Comparison of ENCODE assay signal across 10 mouse cellular contexts in genomic region chr5:149373224-149373623, GRCm38 (mm10). TPM values are rescaled to one million over a fixed set of nuclear protein-coding genes. Genes with fewer than 3 reads are reported as not detected.
A peak's percentile ranks its signal among the peaks of the same experiment; 100 is the strongest.
DNase-seq lines count a peak whose midpoint lies in the region; ATAC-seq and TF ChIP-seq lines count a peak whose summit lies in the region.
"Had no signal": no experiment of that assay in that cellular context is flagged by ENCODE, and none has a peak within 500 bp of the region (broad histone marks: within the 10 kb centered on the region; RNA-seq: fewer than 3 reads in every experiment).

No protein-coding gene starts in this region.

- no peaks in the 10 kb centered on the region for H3K9me3 ChIP-seq in hindbrain, embryonic 12.5 days (replicated peaks)

- 29% methylated on average over 9 of the region's 9 CpGs for WGBS in cerebellum, adult 2 months
- 32% methylated on average over 9 of the region's 9 CpGs for WGBS in hindbrain, embryonic 12.5 days

- no peak overlapping the region for H3K27ac ChIP-seq in cerebellum, adult 2 months (ENCODE audit: insufficient read depth, low read length)
- H3K27ac ChIP-seq in hindbrain, embryonic 12.5 days: no peak overlapping the region

- no peak for TF ChIP-seq CTCF in cerebellum, adult 2 months (IDR thresholded peaks at IDR 0.05; ENCODE audit: borderline replicate concordance, insufficient read depth, low read depth, low read length)

- H3K36me3 ChIP-seq in hindbrain, embryonic 12.5 days: no peaks in the 10 kb centered on the region

- H3K27me3 ChIP-seq in cerebellum, adult 2 months (ENCODE audit: control insufficient read depth, insufficient read depth, low read length): no peaks in the 10 kb centered on the region
- peaks cover 3% of the 10 kb centered on the region; the same call in 1 of the 2 replicates for H3K27me3 ChIP-seq in hindbrain, embryonic 12.5 days

- no peak overlapping the region for H3K4me2 ChIP-seq in hindbrain, embryonic 12.5 days (replicated peaks)

- no peak overlapping the region for H3K9ac ChIP-seq in hindbrain, embryonic 12.5 days

- peaks cover 15% of the 10 kb centered on the region for H3K4me1 ChIP-seq in cerebellum, adult 2 months (ENCODE audit: control insufficient read depth, insufficient read depth, low read length)
- peaks cover 45% of the 10 kb centered on the region for H3K4me1 ChIP-seq in hindbrain, embryonic 12.5 days

- no peak overlapping the region for H3K4me3 ChIP-seq in cerebellum, adult 2 months (replicated peaks; ENCODE audit: insufficient read depth, low read depth, low read length)
- no peak overlapping the region for H3K4me3 ChIP-seq in hindbrain, embryonic 12.5 days
- H3K4me3 ChIP-seq: gastrocnemius, adult 2 months had no signal

- peak; percentile 11 to 27 for DNase-seq in cerebellum, postnatal 25 days
- no peak for DNase-seq in cerebellum, adult 2 months
- DNase-seq in left cerebral cortex, postnatal 4 days: peak; percentile 31
- DNase-seq in left cerebral cortex, adult 9 months (ENCODE audit: low spot score in 2 of 2): no peak
- peak; percentile 44 for DNase-seq in 3T3-L1 (ENCODE audit: low read depth, low spot score)
- DNase-seq in gastrocnemius, adult 8-10 months (ENCODE audit: low spot score in 2 of 2): no peak
- DNase-seq in left cerebral cortex, postnatal 14 days (ENCODE audit: low spot score in 2 of 2): no peak
- DNase-seq: gastrocnemius, adult 2 months; layer of hippocampus, postnatal 36 days had no signal

- ATAC-seq in hindbrain, embryonic 12.5 days (ENCODE audit: low FRiP score): 0 out of 2 replicates have a peak, but pooled peaks have one; percentile 15

- intact Hi-C loops in left cerebral cortex, postnatal 4 days (cut with DNase I): no loop called here
- intact Hi-C loops in left cerebral cortex, postnatal 14 days (cut with DNase I): loop anchor here (5.0 kb wide), 1 partner anchor 561 kb away; no protein-coding TSS in a partner anchor

- TF ChIP-seq POLR2A in cerebellum, adult 2 months (IDR thresholded peaks at IDR 0.05; ENCODE audit: borderline replicate concordance, insufficient read depth, low read length): no peak

RNA-seq across cellular contexts. Expression of gene Medag, which starts 38.3 kb away (rescaled TPM):
- 14.2 and 14.7 TPM in 2 replicates for polyA plus RNA-seq in cerebellum, adult 2 months (2012; rRNA removed)
- total RNA-seq in left cerebral cortex, postnatal 4 days (2021): 1 to 10 TPM; 1.2 to 1.4 TPM
- 1.0 and 1.1 TPM in 2 replicates for polyA plus RNA-seq in hindbrain, embryonic 12.5 days (2016; fragmentation: Nextera tagmentation; extraction: Ambion mirVana)
- total RNA-seq in gastrocnemius, adult 8-10 months (2022): 10 to 100 TPM in 2 of 4 experiments, 1 to 10 TPM in 2; 6.8 to 11.4 (median 9.4) TPM
- total RNA-seq in left cerebral cortex, postnatal 14 days (2021): 1 to 10 TPM; 6.6 to 8.5 TPM

Comparison
In these comparisons a context has a peak if more than half of its experiments do, and no peak if none do; other contexts are left out.
1. DNase-seq: peak in cerebellum, postnatal 25 days (2 of 2), left cerebral cortex, postnatal 4 days (single experiment) and 3T3-L1 (single experiment); none in cerebellum, adult 2 months (0 of 2), left cerebral cortex, adult 9 months (0 of 2), gastrocnemius, adult 8-10 months (0 of 2) and left cerebral cortex, postnatal 14 days (0 of 2).